Mouse (Mus musculus): ENCODE measurements around the gene Rab13.

DNA sequence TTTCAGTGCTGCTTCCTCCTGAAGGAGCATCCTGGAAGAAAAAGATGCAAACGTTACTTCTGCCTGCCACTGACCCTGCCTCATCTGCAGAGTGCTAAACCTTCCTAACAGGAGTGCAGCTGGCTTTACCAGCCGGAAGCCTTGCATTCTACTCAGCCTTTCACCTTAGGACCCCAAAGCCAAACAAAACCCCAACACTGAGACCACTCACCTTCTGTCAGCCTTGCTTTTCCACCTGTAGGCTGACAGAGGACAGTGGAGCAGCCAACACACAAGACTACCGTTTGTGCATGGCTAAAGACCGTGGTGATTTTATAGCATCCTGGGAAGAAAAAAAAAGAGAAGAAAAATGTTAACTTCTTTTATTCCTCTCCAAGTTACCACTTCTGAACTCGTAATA, 772 bp upstream of the Rab13 start:
- TF ChIP-seq CTCF (IDR thresholded peaks at IDR 0.05; ENCODE audit: low read depth) (no peak), EP300 (IDR thresholded peaks at IDR 0.05; ENCODE audit: low read depth) (no peak)

Data from liver, embryonic 14.5 days (tissue).